Mouse (Mus musculus): ENCODE results near the gene Eloa. TPM values are rescaled to one million over a fixed set of nuclear protein-coding genes. Genes with fewer than 3 reads are reported as not detected.
"Not testable (repeated sequence)": the region's sequence is repeated elsewhere in the genome, so short reads cannot be mapped to it uniquely, and the experiment has no call there.

Eloa gene
- total RNA-seq (2015; ENCODE audit: low replicate concordance): 35.7 and 44.5 TPM in 2 replicates
- 40.0 and 53.8 TPM in 2 replicates for total RNA-seq (2017; ENCODE audit: low replicate concordance)

- ATAC-seq (replicated peaks; ENCODE audit: low FRiP score, poor library complexity, severe bottlenecking): peak; percentile 95
Observed at GRCm38 (mm10) chr4:136021549-136022047, at the start of gene Eloa. Eloa (minus strand) TSS chr4:136021763.

- ATAC-seq (replicated peaks; ENCODE audit: low FRiP score, poor library complexity, severe bottlenecking): peak; percentile 78
Observed at GRCm38 (mm10) chr4:136071178-136071714, 49.7 kb upstream of the Eloa start.

- ATAC-seq (replicated peaks; ENCODE audit: low FRiP score, poor library complexity, severe bottlenecking): no peak
Observed at GRCm38 (mm10) chr4:136070592-136070991, 49.0 kb upstream of the Eloa start.

- peak; percentile 68 for ATAC-seq (replicated peaks; ENCODE audit: low FRiP score, poor library complexity, severe bottlenecking)
Observed at GRCm38 (mm10) chr4:136069954-136070353, 48.4 kb upstream of the Eloa start.

- ATAC-seq (replicated peaks; ENCODE audit: low FRiP score, poor library complexity, severe bottlenecking): peak; percentile 50
Observed at GRCm38 (mm10) chr4:136069313-136069712, 47.8 kb upstream of the Eloa start.

GRCm38 (mm10) chr4:136063143-136063542 is 41.6 kb upstream of the Eloa start:
- no peak for ATAC-seq (replicated peaks; ENCODE audit: low FRiP score, poor library complexity, severe bottlenecking)

- ATAC-seq (replicated peaks; ENCODE audit: low FRiP score, poor library complexity, severe bottlenecking): not testable (repeated sequence)
Observed at GRCm38 (mm10) chr4:136059800-136060488, 38.4 kb upstream of the Eloa start.

GRCm38 (mm10) chr4:136057916-136058315 is 36.4 kb upstream of the Eloa start:
- no peak for ATAC-seq (replicated peaks; ENCODE audit: low FRiP score, poor library complexity, severe bottlenecking)

GRCm38 (mm10) chr4:136056030-136056429 is 34.5 kb upstream of the Eloa start:
- ATAC-seq (replicated peaks; ENCODE audit: low FRiP score, poor library complexity, severe bottlenecking): no peak

- ATAC-seq (replicated peaks; ENCODE audit: low FRiP score, poor library complexity, severe bottlenecking): 0 out of 2 replicates have a peak, but pooled peaks have one; percentile 28
Observed at GRCm38 (mm10) chr4:136053843-136054242, 32.3 kb upstream of the Eloa start.

GRCm38 (mm10) chr4:136053247-136053596 is 31.7 kb upstream of the Eloa start, which contains the start of gene Rpl11:
Rpl11 (minus strand) TSS chr4:136053428.
- peak; percentile 97 for ATAC-seq (replicated peaks; ENCODE audit: low FRiP score, poor library complexity, severe bottlenecking)

GRCm38 (mm10) chr4:136052534-136053246 is 31.1 kb upstream of the Eloa start:
- ATAC-seq (replicated peaks; ENCODE audit: low FRiP score, poor library complexity, severe bottlenecking): peak; percentile 31

- ATAC-seq (replicated peaks; ENCODE audit: low FRiP score, poor library complexity, severe bottlenecking): 0 out of 2 replicates have a peak, but pooled peaks have one; percentile 9
Observed at GRCm38 (mm10) chr4:136052060-136052459, 30.5 kb upstream of the Eloa start.

GRCm38 (mm10) chr4:136050226-136050625 is 28.7 kb upstream of the Eloa start:
- ATAC-seq (replicated peaks; ENCODE audit: low FRiP score, poor library complexity, severe bottlenecking): no peak

GRCm38 (mm10) chr4:136048291-136049032 is 26.9 kb upstream of the Eloa start:
- no peak for ATAC-seq (replicated peaks; ENCODE audit: low FRiP score, poor library complexity, severe bottlenecking)

GRCm38 (mm10) chr4:136047626-136048025 is 26.1 kb upstream of the Eloa start:
- no peak for ATAC-seq (replicated peaks; ENCODE audit: low FRiP score, poor library complexity, severe bottlenecking)

GRCm38 (mm10) chr4:136046888-136047287 is 25.3 kb upstream of the Eloa start:
- ATAC-seq (replicated peaks; ENCODE audit: low FRiP score, poor library complexity, severe bottlenecking): no peak

- no peak for ATAC-seq (replicated peaks; ENCODE audit: low FRiP score, poor library complexity, severe bottlenecking)
Observed at GRCm38 (mm10) chr4:136045091-136045490, 23.5 kb upstream of the Eloa start.

- ATAC-seq (replicated peaks; ENCODE audit: low FRiP score, poor library complexity, severe bottlenecking): no peak
Observed at GRCm38 (mm10) chr4:136043784-136044400, 22.3 kb upstream of the Eloa start.

Measured in erythroblast, adult 5-6 weeks (primary cell).